Mouse (Mus musculus) cerebellum, adult 2 months (tissue): ENCODE data around the gene Timd2.

Experiments
- CTCF ChIP-seq: fragments of 200-500 bp; IDR thresholded peaks from 2 replicates; pipeline ENCODE4 v1.5.1; 2011; ENCODE audit warnings: low read depth, mild to moderate bottlenecking, control low read depth, low read length, moderate library complexity, borderline replicate concordance; ENCODE audit not compliant: insufficient read depth
- POLR2A ChIP-seq: fragments of 200-500 bp; IDR thresholded peaks from 2 replicates; pipeline ENCODE4 v1.6.1; 2011; ENCODE audit warnings: low read length, control low read depth, borderline replicate concordance; ENCODE audit not compliant: insufficient read depth

- TF ChIP-seq CTCF (no peak), POLR2A (no peak)
Observed at GRCm38 (mm10) chr11:46667938-46668337, 38.9 kb downstream of the Timd2 start.
